Mouse (Mus musculus): ENCODE data around the gene Dip2a.

- TF ChIP-seq CTCF (conservative IDR thresholded peaks at IDR 0.05; ENCODE audit: insufficient read depth, insufficient read length, low read depth, low read length) (no peak), POLR2A (IDR thresholded peaks at IDR 0.05; ENCODE audit: low read depth, low read length) (no peak)
Observed at GRCm38 (mm10) chr10:76300133-76300532, 45.0 kb downstream of the Dip2a start.

All from kidney, adult 2 months (tissue).